Mouse (Mus musculus) WW6 (cell line): ENCODE data around the gene Dlec1.
A peak's percentile ranks its signal among the peaks of the same experiment; 100 is the strongest.

ENCODE experiments used
- DNase-seq: peaks from one replicate; pipeline ENCODE4 v3.0.0-alpha.2; 2013; ENCODE audit warnings: low read depth, low spot score

Dlec1 gene

DNA sequence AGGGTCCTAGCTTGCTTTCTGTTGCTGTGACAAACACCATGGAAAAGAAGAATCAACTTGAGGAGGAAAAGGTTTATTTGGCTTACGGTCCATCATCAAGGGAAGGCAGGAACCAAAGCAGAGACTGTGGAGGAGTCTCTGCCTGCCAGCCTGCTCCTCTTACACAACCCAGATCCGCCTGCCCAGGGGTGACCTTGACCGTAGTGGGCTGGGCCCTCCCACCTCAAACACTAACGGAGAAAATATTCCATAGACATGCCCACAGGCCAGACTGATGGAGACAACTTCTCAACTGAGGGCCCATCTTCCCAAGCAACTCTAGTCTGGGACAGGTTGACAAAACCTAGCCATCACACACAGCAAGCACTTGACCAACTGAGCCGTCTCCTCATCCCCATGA is 39.8 kb downstream of the Dlec1 start:
- DNase-seq: no peak

DNA sequence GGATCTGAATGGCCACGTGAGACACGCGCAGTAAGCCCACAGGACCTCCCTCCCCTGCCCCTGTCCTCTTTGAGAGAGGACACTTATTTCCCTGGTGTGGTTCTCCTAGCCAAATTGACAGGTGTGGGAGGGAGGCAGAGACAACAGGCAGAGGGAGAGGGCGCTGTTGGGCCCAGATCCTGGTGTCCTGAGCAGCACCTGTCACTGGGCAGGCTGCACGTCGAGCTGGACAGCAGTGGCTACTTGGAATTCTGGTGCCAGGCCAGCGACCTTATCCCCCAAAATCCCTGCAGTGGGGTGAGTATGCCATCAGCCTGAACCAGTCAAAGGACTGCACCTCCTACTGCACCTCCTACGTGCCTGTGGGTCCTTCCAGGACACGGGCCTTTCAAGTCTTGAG is 41.1 kb downstream of the Dlec1 start:
- DNase-seq: no peak

DNA sequence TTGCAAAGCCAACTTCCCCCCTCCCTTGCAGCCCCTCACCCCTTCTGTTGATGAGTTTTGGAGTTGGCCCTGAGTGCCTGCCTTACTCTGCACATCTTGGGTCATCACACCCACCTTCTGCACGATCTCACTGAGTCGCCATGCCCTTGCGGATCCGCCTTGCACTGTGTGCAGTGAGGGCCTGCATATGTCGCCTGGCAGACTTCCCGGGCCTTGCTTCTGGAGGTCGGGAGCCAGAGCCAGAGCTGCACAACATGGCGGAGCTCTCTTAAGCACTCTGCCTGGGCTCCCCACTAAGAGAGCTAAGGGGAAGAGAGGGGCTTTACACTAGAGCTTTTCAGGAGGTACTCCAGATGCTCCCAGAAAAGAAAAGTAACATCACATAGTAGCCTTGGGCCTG is 42.4 kb downstream of the Dlec1 start:
- DNase-seq: no peak

DNA sequence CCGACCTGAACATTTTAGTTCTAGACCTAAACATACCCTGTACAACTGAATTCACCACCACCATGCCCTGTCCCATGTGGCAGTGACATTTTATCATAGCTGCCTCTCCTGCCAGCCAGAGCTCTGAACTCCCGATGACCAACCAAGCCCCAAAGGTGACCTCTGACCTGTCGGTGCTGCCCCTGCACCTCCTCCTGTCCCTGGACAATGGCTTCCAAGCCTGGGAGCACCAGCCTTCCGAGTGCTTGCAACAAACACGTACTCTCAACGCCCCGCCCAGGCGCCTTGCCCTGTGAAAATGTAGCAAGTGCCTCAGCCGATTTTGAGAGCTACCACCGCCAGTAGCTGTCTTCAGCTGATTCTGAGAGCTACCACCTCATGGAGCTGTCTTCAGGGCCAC is 42.9 kb downstream of the Dlec1 start:
- DNase-seq: no peak

DNA sequence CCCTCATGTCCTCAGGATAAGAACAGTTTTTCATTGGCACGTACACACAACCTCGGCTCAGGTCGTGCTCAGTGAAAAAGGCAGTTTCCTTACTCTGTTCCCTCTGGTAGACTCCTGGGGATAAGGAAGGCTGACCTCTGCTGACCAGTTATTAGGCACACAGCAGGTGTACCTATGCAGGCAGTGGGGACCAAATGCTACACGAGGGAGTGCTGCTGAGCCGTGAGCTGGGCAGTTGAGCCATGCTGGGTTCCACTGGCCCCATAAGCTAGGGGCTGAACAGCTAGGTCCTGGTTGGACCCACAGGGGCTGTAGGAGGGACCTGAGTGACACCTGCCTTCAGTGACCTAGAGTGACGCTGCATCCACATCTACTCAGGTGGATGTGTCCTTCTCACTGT is 43.4 kb downstream of the Dlec1 start:
- DNase-seq: no peak

DNA sequence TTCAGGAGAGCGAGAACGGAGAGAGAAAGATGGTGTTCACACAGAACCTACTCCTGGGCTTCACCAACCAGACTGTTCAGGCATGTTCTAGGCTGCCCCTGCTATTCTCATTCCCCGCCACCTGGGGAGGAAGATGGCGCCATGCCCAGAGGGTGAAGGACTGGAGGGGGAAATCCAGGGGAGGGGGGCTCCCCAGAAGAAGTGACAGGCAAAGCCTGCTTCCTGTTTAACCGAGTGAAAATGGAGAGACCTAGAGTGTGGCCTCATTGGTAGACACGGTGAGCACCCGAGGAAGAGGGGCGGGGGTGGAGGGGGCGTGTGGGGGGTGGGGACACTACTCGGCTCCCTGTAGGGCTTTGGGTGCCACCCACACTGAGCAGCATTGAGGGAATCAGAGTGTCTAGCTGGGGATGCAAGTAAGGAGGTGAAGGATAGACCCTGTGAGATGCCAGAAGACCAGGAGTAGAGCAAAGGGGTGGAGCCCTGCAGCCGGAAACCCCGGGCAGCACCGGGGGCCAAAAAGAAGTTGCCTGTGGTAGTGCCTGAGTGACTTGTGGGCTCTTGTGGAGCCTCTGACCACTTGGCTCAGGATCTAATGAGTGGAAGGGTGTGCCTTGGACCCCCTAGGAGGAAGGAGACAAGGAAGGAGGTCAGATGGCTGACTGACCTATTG is 44.0 kb downstream of the Dlec1 start:
- DNase-seq: no peak

DNA sequence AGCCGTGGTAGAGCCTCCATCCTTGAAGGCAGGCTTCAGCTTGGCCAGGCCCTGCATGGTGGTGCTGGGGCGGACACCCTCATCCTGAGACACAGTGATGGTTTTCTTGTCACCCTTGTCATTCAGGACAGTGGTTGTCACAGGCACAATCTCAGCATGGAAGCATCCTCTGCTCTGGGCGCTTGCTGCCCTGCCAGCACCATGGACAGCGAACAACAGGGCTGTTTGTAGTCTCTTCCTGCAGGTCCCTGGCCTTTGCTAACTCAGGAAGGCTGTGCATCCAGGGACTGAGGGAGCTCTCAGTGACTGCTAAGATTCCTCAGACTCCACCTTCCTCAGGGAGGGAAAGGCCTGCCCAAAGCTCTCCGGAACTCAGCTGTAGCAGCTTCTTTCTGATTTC is 47.3 kb downstream of the Dlec1 start:
- DNase-seq: peak; percentile 34

DNA sequence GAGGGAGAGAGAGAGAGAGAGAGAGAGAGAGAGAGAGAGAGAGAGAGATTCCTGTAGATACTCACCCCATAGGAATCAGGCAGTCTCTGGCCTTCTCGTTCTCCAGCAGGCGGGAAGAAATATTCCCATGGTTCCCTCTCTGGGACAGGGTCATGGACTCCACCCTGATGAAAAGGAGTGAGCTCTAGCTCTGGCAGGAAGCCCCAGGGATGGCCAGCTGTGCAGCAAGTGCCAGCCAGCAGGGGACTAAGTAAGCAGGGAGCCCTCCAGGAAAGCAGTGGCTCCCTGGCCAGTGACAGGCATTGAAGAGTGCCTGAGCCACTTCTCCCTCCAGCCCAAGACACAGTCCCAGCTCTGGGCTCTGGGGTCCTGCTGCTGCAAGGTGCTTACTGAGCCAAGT is 49.5 kb downstream of the Dlec1 start:
- no peak for DNase-seq

- DNase-seq: no peak
Measured at GRCm38 (mm10) chr9:119155416-119155815, 53.1 kb downstream of the Dlec1 start.

- DNase-seq: no peak
Measured at GRCm38 (mm10) chr9:119155826-119156225, 53.5 kb downstream of the Dlec1 start.

- DNase-seq: peak; percentile 67
Measured at GRCm38 (mm10) chr9:119156278-119157201, 54.3 kb downstream of the Dlec1 start, which contains the start of gene Acaa1b. Gene Acaa1b, minus strand, starts transcription at chr9:119157093.

GRCm38 (mm10) chr9:119158861-119159260 is 56.6 kb downstream of the Dlec1 start, which contains the start of gene Gm47289:
Gene Gm47289, plus strand, starts transcription at chr9:119159161.
- no peak for DNase-seq

- DNase-seq: no peak
Measured at GRCm38 (mm10) chr9:119160689-119161088, 58.4 kb downstream of the Dlec1 start.

- DNase-seq: no peak
Measured at GRCm38 (mm10) chr9:119164743-119165142, 62.5 kb downstream of the Dlec1 start.

- DNase-seq: no peak
Measured at GRCm38 (mm10) chr9:119165548-119165947, 63.3 kb downstream of the Dlec1 start.

DNA sequence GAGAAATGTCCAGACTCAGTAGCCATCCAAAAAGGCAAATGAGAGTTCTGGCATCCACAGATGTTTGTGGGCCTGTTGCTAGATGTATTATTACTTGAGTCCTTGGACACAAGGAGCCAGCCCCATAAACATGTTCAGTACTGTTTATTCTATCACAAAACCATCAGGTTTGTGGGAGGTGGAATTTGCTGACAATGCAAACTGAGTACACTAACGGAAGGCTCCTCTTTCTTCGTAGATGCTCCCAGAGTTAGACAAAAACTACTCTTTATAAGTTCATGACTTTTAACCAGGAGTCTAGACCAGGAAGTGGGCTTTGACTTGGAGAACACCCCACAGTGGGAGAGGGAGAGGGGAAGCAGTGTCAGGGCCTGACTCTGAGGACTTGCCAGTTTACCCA is 65.3 kb downstream of the Dlec1 start:
- DNase-seq: no peak

GRCm38 (mm10) chr9:119179292-119179691 is 77.0 kb downstream of the Dlec1 start:
- DNase-seq: no peak

- no peak for DNase-seq
Measured at GRCm38 (mm10) chr9:119181241-119181728, 79.0 kb downstream of the Dlec1 start.

DNA sequence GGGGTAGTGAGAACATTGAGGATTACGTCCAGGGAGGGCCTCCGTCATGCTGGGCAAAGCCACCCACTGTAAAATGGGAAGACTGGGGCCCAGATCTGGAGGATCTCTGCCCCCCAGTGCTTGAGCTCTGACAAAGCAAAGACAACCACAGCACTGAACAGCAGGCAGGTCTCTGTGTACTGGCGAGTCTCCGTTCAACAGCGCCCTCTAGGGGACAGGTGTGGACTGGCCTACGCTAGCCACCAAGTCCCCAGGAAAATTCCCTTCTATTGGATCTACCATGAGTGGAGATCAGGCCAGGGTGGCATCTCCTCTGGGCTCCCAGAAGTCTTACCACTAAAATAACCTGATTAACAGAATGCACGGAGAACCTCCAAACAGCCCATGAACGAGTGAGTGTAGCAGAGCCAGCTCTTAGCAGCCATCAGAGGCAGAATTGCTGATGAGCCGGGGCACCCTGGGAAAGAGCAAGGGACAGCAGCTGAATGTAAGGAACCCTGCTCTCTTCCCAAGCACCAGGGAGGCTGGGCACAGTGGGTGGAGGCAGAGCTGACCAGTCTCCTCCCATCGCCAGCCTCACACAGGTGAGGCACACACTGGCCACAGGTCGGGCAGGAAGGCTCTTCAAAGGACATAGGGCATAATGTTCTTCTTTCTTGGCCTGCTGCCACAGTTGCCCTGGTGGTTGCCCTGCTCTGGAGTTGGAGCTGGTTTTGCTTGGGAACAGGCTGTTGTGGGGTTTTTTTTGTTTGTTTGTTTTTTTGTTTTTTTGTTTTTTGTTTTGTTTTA is 90.1 kb downstream of the Dlec1 start:
- peak; percentile 46 for DNase-seq
